Mouse (Mus musculus) left cerebral cortex, postnatal 36 days (tissue): Measurements from ENCODE around the gene Ano10. TPM values are rescaled to one million over a fixed set of nuclear protein-coding genes. Genes with fewer than 3 reads are reported as not detected.

Experiments used
- DNase-seq, 2 experiments: peaks; one replicate each; pipeline ENCODE4 v3.0.0; 2021 to 2022; ENCODE audit warnings: low spot score in 2 of 2, mixed read lengths in 1 of 2
- intact Hi-C: fragments of 180-260 bp; cut with DNase I; formaldehyde crosslinking; loops from one replicate; pipeline ENCODE4 v1.15.1; 2025
- total RNA-seq, 2 experiments: library from RNA; stranded (reverse); gene quantifications; 2 replicates each; pipeline ENCODE4 v1.2.3; 2021

Gene Ano10
- total RNA-seq, 2 experiments from 2014 or later = 27.4 to 30.3 TPM

GRCm38 (mm10) chr9:122248168-122248567 lies 46.1 kb downstream of the Ano10 start:
- DNase-seq = no peak
- intact Hi-C loops = no loop called here

DNA sequence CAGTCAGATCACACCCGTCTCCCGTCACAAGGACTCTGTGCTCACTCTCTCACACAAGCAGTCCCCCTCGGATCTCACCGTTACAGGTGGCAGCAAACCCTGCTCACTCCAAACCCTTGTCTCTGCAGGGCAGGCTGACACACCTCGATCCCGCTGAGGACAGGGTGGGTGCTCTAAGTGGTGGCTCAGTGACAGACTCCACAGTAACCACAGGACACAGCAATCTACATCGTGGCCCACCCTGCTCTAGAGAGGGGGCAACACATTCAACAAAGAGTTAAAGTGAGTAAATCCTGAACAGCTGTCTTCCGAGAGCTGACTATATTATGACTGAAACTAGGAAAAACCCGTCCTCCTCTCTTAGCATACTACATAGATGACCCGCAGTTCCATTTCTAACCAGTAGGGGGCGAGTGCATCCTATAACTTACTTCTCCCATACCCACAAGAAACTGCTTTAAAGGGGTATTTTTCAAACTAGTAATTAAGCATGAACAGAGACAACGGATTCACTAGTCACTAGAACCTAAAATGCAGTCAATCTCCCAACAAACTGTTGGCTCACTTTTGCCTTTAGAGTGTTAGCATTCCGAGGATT lies 46.7 kb downstream of the Ano10 start:
- intact Hi-C loops = loop anchor here (1.0 kb wide), 2 partner anchors 63 to 482 kb away; no protein-coding TSS in a partner anchor
- peak; percentile 53 to 75 for DNase-seq

- DNase-seq = no peak
- intact Hi-C loops = loop anchor here (2.0 kb wide), 1 partner anchor 105 kb away; the partner anchor contains the start of gene Abhd5
Observed at GRCm38 (mm10) chr9:122245879-122246278, 48.3 kb downstream of the Ano10 start.

GRCm38 (mm10) chr9:122245471-122245870 lies 48.8 kb downstream of the Ano10 start:
- intact Hi-C loops = loop anchor here (2.0 kb wide), 1 partner anchor 105 kb away; the partner anchor contains the start of gene Abhd5
- DNase-seq = no peak

DNA sequence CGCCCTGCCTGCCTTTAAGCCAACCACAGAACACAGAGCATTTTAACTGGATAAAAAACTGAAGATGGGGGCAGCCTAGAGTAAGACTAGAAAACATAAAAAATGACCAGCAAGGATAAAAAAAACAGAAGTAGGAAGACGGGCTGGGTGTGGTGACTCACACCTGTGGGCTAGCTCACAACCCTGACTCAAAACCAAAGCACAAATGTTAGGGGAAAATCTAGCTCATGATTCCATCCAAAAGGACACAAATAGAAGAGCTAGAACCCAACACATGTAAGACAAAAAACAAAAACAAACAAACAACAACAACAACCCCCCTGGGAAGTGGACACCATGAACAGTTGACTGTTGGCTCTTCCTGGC lies 49.4 kb downstream of the Ano10 start:
- intact Hi-C loops = loop anchor here (2.0 kb wide), 1 partner anchor 106 kb away; the partner anchor contains the start of gene Abhd5
- DNase-seq = no peak

- intact Hi-C loops = loop anchor here (2.0 kb wide), 1 partner anchor 107 kb away; the partner anchor contains the start of gene Abhd5
- peak; percentile 50 to 61 for DNase-seq
Observed at GRCm38 (mm10) chr9:122244080-122244799, 50.0 kb downstream of the Ano10 start.

GRCm38 (mm10) chr9:122243297-122243696 lies 50.9 kb downstream of the Ano10 start:
- intact Hi-C loops = no loop called here

DNA sequence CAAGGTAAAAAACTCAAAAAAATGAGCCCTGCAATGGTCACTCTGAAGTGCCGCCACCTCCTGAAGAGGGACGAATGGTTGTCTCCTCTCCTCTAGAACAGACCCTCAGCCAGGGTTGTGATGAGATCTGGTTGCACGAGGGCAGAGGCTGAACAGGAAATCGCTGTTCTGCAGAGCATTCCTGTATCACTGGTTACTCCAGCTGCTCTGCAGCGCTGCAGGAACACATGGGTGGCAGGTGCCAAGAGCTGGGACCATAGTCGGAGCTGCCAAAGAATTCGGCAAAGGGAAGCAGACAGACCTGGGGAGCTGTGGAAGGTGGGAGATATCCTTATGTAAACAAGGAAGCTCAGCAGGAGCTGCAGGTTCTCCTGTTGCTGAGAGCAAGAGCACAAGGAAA lies 51.4 kb downstream of the Ano10 start:
- intact Hi-C loops = no loop called here
- DNase-seq = no peak

More at GRCm38 (mm10) chr9:122243297-122243696, 50.9 kb downstream of the Ano10 start:
- no peak for DNase-seq

DNA sequence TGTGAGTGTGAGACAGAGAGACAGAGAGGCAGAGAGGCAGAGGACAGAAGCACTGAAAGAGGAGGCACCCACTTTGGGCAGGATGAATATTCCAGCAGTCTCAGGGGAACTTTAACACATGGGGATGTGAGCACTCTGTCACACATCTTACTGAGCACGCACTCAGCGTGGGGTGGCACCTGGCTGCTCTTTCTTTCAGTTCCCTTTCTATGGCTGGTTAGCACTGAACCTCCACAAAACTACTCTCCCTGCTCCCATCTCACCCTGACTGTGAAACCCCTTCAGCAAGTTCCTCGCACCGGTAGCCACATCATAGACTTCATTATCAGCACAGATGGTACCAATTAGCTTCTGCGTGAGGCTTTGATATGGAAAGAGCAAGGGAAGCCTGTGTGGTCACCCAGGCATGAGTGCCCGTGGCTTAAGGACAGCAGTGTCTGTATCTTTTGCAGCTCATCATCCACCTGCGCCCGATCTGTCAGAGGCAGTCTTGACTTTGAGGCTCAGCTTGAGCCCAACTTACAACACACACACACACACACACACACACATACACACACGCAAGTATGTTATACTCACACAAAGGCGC lies 52.3 kb downstream of the Ano10 start:
- DNase-seq = no peak
- intact Hi-C loops = no loop called here

DNA sequence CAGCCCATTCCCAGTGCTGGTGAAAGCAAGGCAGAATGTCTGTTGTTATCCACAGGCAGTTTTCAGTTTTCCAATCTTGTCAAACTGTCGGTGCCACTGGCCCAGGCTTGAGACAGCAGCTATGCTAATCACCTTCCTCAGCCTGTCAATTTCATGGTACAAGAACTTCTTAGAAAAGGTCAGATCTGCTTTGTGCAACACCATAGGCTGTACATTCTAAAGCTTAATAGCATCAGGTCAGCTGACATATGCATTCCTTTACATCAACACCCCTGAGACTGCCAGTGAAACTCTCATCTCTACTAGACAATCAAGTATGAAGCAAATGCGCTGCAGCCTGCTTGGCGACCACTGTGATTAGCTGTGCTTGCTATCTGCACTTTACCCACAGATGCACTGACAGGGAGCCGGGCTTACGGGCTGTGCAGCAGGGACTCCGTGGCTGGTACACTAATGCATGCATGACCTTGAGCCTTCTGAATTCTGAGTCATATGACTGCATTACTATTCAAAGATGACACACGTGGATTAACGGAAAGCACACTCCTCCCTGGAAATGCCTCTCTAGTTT lies 53.5 kb downstream of the Ano10 start:
- no peak for DNase-seq
- intact Hi-C loops = no loop called here

GRCm38 (mm10) chr9:122234741-122235140 lies 59.5 kb downstream of the Ano10 start:
- intact Hi-C loops = no loop called here

GRCm38 (mm10) chr9:122233972-122234345 lies 60.3 kb downstream of the Ano10 start:
- DNase-seq = no peak
- intact Hi-C loops = no loop called here

More at GRCm38 (mm10) chr9:122234741-122235140, 59.5 kb downstream of the Ano10 start:
- no peak for DNase-seq

GRCm38 (mm10) chr9:122233316-122233971 lies 60.8 kb downstream of the Ano10 start:
- DNase-seq = no peak
- intact Hi-C loops = no loop called here

DNA sequence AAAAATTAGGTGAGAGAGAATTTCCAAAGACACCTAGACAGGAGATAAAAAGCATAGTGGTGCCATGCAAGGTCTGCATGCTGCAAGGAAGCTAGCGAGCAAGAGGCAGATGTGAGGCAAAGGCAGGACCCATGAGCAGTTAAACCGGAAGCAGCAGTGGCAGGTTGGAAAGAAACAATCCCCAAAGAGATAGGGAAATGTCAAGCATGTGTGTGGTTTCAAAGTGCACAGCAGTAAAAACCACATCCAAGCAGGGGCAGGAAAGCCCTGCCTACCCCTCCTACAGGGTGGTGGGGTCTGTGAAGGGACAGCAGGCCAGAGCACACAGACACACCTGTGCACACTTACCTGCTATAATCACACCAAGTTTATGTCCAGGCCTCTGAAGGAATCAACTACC lies 61.3 kb downstream of the Ano10 start:
- no peak for DNase-seq
- intact Hi-C loops = no loop called here

- DNase-seq = no peak
- intact Hi-C loops = no loop called here
Observed at GRCm38 (mm10) chr9:122230701-122231100, 63.5 kb downstream of the Ano10 start.

DNA sequence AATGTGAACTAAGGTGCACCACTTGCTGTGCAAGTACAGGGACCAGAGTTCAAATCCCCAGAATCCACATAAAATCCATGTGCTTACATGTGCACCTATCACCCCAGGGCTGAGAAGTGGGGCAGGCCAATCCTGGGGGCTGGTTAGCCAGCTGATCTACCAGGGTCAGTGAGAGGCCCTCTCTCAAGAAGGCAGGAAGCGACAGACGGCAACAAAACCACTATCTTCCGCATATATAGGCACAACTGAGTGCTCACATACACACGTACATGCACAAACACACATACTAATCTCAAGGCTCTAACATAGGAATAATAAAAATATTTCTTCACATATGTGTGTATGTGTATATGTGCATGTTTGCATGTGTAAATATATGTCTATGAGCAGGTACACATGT lies 67.8 kb downstream of the Ano10 start:
- DNase-seq = no peak
- intact Hi-C loops = loop anchor here (10.0 kb wide), 1 partner anchor 282 kb away; no protein-coding TSS in a partner anchor

DNA sequence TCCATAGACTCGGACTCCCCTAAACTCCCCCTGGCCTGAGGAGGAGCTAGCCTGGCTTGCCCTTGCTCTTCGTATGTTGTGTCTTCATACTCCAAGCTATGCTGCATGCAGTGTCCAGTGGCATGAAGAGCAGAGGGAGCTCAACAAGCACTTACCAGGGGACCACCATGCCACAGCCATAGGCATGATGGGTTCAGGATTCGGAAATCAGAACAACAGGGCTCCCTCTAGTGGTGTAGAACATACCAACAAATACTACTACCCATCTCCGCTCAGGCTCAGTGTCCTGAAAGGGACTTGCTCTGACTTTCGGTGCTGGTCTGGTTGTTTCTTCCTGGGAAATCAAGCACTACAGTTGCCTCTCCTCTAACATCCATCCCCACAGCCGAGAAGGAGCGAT lies 68.9 kb downstream of the Ano10 start:
- no peak for DNase-seq
- intact Hi-C loops = loop anchor here (10.0 kb wide), 1 partner anchor 281 kb away; no protein-coding TSS in a partner anchor

DNA sequence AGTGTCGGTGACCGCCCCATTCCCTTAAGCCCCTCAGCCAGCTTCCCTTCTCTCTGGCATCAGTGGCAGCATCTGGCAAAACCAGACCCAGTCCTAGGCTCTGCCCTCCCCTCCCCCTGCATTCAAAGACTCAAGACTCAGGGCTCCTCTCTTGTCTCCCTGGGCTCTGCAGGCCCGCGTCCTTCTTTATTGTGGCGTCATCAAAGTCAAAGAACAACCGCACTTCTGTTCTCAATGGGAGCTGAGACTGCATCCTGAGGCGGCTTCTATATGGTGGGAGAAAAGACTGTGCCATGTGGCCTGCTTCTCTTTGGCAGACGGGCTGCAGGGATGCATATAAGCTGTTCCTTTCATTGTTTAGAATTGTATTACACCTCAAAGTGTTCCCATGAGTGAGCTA lies 71.2 kb downstream of the Ano10 start:
- no peak for DNase-seq
- intact Hi-C loops = loop anchor here (10.0 kb wide), 1 partner anchor 278 kb away; no protein-coding TSS in a partner anchor

GRCm38 (mm10) chr9:122219934-122220333 lies 74.3 kb downstream of the Ano10 start:
- intact Hi-C loops = loop anchor here (10.0 kb wide), 1 partner anchor 275 kb away; no protein-coding TSS in a partner anchor
- DNase-seq = no peak
